Mouse (Mus musculus) kidney, adult 11 months (tissue): Measurements from ENCODE around the gene Prh1.
"Not testable (repeated sequence)": the region's sequence is repeated elsewhere in the genome, so short reads cannot be mapped to it uniquely, and the experiment has no call there.

ENCODE experiments used
- DNase-seq: peaks from one replicate; pipeline ENCODE4 v3.0.0; 2022

Gene Prh1

GRCm38 (mm10) chr6:132569509-132569908 lies at the start of gene Prh1:
Gene Prh1 (plus strand): TSS chr6:132569809.
- DNase-seq: not testable (repeated sequence)

DNA sequence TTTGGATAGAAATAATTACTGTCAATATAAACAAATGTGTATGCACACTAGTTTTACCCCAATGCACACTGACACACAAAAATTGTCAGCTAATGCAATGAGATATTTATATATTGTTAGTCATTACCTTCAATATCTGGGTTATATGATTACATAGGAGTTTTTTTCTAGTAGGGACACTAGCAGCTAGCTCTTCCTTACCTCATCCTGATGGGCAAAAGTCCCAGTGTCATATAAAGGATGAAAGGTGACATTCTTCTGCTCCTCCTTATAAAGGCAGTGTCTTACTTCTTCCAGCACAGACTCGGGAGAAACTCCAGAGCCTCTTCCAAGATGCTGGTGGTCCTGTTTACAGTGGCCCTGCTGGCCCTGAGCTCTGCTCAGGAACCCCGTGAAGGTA lies 26.0 kb downstream of the Prh1 start, which contains the start of gene Prp2:
Gene Prp2 (plus strand): TSS at position 301 of the 400 bp plus-strand sequence.
- DNase-seq: not testable (repeated sequence)
